Mouse (Mus musculus): Measurements from ENCODE around the gene Hivep3.

GRCm38 (mm10) chr4:120058157-120058556, 324.6 kb downstream of the Hivep3 start:
- TF ChIP-seq CTCF (IDR thresholded peaks at IDR 0.05 in 2 of 3, conservative IDR thresholded peaks at IDR 0.05 in 1 of 3; ENCODE audit: control insufficient read depth in 1 of 3, insufficient read depth in 1 of 3, low read depth in 2 of 3, low read length in 3 of 3, poor library complexity in 1 of 3, severe bottlenecking in 1 of 3) (no peak), GATA1 (IDR thresholded peaks at IDR 0.05; ENCODE audit: low read depth, low read length) (no peak), EP300 (IDR thresholded peaks at IDR 0.05; ENCODE audit: low read depth in 1 of 2, low read length in 2 of 2) (no peak), USF1 (IDR thresholded peaks at IDR 0.05; ENCODE audit: low read depth, low read length) (no peak), POLR2A (IDR thresholded peaks at IDR 0.05; ENCODE audit: control insufficient read depth in 1 of 2, insufficient read depth in 1 of 2, low read depth in 1 of 2, low read length in 2 of 2, poor library complexity in 1 of 2) (no peak), MAFK (IDR thresholded peaks at IDR 0.05; ENCODE audit: borderline replicate concordance, low read depth, low read length) (no peak), ELF1 (IDR thresholded peaks at IDR 0.05; ENCODE audit: low read depth, low read length) (no peak), JUND (IDR thresholded peaks at IDR 0.05; ENCODE audit: low read depth, low read length) (no peak), MEF2A (IDR thresholded peaks at IDR 0.05; ENCODE audit: extremely low read depth, insufficient replicate concordance, low read depth, low read length, poor library complexity, severe bottlenecking) (no peak), SIN3A (IDR thresholded peaks at IDR 0.05; ENCODE audit: low read length) (no peak)

Data from MEL (cell line).